Mouse (Mus musculus): ENCODE data around the gene Ptprd.

DNA sequence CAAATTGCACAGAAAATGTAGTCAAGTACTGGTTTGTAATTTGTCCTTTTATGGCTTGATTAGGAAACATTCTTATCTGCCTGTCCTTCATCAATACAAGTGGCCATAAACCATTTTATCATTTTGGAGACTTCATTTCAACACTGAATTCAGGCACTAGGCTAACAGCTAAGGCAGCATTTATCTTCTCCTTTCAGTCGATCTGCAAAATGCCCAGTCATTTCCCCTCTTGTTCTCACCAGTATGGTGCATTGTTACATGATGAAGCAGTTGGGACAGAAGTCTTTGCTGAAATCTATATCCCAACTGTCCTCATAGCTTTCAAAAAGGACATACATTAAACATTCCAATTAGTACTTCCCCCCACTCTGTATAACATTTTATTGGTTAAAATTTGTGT, 1100.9 kb downstream of the Ptprd start:
- no peak for TF ChIP-seq CTCF (IDR thresholded peaks at IDR 0.05 in 2 of 3, conservative IDR thresholded peaks at IDR 0.05 in 1 of 3; ENCODE audit: control insufficient read depth in 1 of 3, insufficient read depth in 1 of 3, low read depth in 2 of 3, low read length in 3 of 3, poor library complexity in 1 of 3, severe bottlenecking in 1 of 3)
- no peak for TF ChIP-seq RCOR1 (IDR thresholded peaks at IDR 0.05; ENCODE audit: low read depth, low read length)
- TF ChIP-seq EP300 (IDR thresholded peaks at IDR 0.05; ENCODE audit: low read depth in 1 of 2, low read length in 2 of 2), result no peak
- no peak for TF ChIP-seq POLR2A (IDR thresholded peaks at IDR 0.05; ENCODE audit: control insufficient read depth in 1 of 2, insufficient read depth in 1 of 2, low read depth in 1 of 2, low read length in 2 of 2, poor library complexity in 1 of 2)
- no peak for TF ChIP-seq TAL1 (IDR thresholded peaks at IDR 0.05; ENCODE audit: low read length)
- no peak for TF ChIP-seq MYC (IDR thresholded peaks at IDR 0.05; ENCODE audit: low read depth, low read length)
- TF ChIP-seq NRF1 (IDR thresholded peaks at IDR 0.05; ENCODE audit: insufficient read depth, low read depth, low read length, poor library complexity, severe bottlenecking), result no peak
- no peak for TF ChIP-seq SIN3A (IDR thresholded peaks at IDR 0.05; ENCODE audit: low read length)
- no peak for TF ChIP-seq USF1 (IDR thresholded peaks at IDR 0.05; ENCODE audit: low read depth, low read length)
- no peak for TF ChIP-seq NELFE (IDR thresholded peaks at IDR 0.05; ENCODE audit: low read depth, low read length)
- no peak for TF ChIP-seq MXI1 (IDR thresholded peaks at IDR 0.05; ENCODE audit: low read depth, low read length)
- no peak for TF ChIP-seq ZC3H11A (IDR thresholded peaks at IDR 0.05; ENCODE audit: low read depth, low read length)

All from MEL (cell line).